Mouse (Mus musculus) R1 (cell line): ENCODE measurements around the gene Acot7.
A peak's percentile ranks its signal among the peaks of the same experiment; 100 is the strongest.

ENCODE experiments used
- DNase-seq: peaks from one replicate; pipeline ENCODE4 v3.0.0-alpha.2; 2018; ENCODE audit warnings: low read depth, low spot score

The Acot7 gene

DNA sequence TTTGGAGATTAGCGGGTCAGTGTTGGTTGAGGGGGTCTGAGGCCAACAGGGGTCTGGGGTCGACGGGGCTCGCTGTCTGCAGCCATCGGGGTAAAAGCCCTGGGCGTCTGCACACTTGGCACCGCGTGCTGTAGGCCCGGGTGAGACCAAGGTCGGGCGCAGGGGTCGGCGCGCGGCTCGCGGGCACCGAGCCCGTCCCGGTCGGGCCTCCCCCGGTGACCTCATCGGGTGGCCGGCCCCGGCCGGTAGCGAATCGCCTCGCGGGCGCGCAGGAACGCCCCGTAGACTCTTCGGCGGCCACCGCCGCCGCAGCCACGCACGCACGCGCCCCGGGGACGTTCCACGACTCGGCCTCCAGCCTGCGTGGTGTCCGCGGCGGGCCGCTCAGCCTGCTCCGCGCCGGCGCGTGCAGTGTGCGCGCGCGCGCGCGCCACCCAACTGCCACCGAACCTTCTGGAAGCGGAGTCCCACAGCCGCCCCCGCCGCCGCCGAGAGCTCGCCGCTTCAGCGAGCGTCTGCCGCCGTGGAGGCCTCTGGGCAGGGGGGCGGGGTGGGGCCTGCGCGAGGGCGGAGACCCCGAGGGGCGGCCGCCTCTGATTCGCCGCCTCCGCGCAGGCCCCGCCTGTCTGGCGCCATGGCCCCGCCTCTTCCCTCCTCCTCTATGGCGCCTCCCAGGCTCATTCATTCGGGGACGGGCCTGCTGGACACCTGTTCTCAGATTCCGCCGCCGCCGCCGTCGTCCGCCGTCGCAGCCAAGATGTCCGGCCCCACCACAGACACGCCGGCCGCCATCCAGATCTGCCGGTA lies at the start of gene Acot7:
Gene Acot7, plus strand, starts transcription at position 598 of the 807 bp plus-strand sequence.
- DNase-seq, result peak; percentile 89

DNA sequence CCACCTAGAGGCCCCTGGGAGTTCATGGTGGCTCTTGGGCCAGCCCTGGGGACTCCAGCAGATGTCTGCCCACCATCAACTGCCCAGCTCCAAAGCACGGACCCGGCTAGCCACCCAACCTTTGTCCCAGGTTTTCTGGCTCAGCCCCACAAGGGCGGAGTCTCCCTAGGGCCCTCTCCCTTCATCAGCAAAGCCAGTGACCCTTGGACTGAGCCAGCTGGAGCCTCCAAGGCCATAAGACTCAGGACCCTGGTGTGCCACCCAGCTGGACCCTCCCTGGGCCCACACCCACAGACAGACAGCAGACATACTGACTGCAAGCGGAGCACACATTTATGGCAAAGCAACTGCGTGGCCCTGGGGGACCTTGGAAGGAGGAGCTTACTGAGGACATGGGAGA lies 49.1 kb upstream of the Acot7 start:
- DNase-seq, result no peak

DNA sequence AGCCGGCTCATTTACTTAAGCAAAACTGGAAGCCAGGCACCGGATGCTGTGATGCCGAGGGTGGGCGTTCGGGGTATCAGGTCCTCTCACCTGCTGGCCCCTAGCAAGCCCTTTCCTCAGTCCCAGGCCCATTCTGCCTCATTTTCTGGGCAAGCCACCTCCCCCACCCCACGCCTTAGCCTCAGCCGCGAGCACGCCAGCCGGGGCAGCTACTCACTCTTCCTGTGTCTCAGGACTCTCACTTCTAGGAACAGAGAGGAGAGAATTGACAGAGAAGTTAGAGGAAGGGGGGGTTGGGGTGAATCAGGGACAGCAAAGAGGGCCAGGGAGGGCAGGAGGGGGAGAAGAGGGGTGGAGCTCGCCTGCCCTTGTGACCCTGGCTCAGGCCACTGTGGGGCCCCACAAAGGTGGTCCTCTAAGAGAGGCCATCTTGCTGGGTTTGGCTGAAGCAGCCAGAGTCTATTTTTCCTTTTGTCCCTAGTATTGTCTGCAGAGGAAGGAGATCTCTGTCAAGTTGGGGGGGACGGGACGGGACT lies 48.5 kb upstream of the Acot7 start:
- no peak for DNase-seq

- DNase-seq, result peak; percentile 60
These were observed 46.9 kb upstream of the Acot7 start for GRCm38 (mm10) chr4:152130771-152131653.

DNA sequence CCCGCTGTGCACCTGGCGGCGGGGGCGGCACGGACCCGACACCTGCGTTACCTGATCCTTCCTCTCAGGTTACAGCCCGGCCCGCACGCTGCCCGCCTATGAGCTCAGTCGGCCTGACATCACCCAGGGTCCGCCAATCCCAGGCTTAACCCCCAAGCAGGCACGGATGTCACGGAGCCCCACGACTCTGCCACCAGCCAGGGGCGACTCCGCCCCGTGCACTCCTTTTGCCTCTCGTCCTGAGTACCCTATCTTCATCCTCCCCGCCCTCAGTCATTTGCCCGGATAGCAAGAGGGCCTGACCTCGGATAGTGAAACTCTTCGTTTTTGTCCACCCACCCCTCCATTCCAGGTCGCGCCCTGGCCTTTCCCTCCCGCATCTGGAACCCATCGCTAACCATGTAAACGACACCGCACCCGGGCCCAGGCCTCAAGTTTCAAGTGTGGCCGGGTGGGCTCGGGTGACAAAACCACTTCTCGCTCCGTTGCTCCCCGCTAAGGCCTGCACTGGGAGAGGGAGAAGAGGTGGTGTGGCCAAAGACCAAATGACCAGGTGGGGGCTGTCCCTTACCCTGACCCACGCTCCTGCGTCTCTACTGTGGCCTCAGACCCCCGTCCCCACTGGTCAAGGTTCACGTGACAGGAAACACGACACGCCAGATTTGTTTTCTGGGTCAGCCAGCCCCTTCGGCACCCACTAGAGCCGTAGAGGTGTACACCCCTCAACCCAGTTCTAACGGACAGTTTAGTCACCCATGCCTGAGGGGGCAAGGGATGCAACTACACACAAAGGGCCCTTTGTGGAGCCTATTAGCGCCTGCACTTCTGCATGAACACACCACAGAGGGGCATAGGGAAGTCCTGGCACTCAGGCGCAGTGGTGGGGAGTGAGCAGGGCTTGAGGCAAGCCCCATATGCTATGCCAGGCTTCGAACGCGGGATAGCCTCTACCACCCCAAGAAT lies 45.8 kb upstream of the Acot7 start:
- peak; percentile 31 for DNase-seq

GRCm38 (mm10) chr4:152132772-152133169 lies 45.2 kb upstream of the Acot7 start:
- DNase-seq, result no peak

- DNase-seq, result no peak
These were observed 44.7 kb upstream of the Acot7 start for GRCm38 (mm10) chr4:152133213-152133612.

- peak; percentile 85 for DNase-seq
These were observed 43.4 kb upstream of the Acot7 start for GRCm38 (mm10) chr4:152134507-152134906.

DNA sequence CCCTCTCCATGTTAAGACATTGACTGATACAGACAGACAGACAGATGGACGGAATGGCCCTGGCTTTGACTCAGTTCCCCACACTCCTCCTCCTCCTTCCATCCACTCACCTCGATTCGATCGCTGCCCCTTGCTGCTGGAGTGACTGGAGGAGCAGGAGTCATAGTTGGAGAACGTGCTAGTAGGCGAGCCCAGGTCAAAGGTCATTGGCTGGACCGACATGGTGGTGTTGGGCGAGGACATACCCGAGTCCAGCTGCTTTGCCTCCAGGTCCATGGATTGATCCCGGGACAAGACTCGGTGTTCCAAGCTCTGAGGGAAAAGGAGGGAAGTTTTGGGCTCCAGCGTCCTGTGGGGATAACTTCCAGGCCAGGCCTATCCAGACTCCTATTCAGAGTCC lies 42.6 kb upstream of the Acot7 start:
- no peak for DNase-seq

DNA sequence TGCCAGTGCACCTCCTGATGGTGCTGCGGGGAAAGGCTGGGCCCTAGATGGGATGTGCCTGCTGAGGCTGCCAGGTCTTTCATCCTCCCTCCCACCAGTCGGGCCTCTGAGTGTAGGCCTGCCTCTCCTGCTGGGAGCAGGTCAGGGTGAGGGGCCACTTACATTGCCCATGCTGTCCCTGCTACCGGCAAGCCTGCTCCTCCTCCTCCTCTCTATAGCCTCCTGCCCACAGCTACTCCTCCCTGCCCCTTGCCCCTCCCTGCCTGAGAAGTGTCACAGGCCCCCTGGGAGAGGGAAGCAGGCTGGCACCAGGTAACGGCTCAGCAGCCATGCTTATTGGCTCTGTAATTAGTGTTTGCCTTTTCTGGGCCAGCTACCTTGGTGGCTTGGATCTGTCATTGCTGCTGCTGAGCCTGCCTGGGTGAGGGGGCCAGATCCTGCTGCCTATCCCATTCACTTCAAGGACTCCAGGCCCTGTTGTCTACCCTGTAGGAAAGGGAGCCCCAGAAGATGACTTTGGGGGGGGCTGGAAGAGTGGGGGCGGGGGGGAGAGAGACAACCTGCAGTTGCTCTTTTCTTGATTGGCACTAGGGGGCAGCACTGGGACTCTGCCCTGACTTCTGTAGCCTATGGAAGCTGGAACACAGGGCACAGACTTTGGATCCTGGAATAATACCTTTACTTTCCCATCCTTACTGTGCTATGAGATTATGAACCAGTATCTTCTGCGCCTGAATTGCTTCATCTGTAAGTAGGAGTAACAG lies 41.6 kb upstream of the Acot7 start:
- peak; percentile 67 for DNase-seq

DNA sequence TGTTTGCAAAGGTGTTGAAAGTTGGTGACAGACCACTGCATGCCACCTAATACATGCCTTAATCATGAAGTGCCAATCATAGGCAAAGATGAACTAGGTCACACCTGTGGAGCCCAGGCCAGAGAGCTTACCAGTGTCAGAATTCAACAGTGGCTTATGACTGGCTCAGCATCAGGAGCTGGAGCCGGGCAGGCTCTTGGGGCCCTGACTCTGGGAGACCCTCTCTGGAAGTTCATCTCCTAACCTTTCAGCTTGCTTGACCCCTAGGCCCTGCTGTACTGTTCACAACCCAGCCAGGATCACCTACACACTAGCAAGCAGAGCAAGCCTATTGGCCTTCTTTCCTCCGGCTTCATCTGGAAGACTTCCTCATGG lies 41.1 kb upstream of the Acot7 start:
- no peak for DNase-seq

GRCm38 (mm10) chr4:152138497-152139260 lies 39.3 kb upstream of the Acot7 start:
- peak; percentile 85 for DNase-seq

- DNase-seq, result peak; percentile 74
These were observed 37.5 kb upstream of the Acot7 start for GRCm38 (mm10) chr4:152140441-152140840.

DNA sequence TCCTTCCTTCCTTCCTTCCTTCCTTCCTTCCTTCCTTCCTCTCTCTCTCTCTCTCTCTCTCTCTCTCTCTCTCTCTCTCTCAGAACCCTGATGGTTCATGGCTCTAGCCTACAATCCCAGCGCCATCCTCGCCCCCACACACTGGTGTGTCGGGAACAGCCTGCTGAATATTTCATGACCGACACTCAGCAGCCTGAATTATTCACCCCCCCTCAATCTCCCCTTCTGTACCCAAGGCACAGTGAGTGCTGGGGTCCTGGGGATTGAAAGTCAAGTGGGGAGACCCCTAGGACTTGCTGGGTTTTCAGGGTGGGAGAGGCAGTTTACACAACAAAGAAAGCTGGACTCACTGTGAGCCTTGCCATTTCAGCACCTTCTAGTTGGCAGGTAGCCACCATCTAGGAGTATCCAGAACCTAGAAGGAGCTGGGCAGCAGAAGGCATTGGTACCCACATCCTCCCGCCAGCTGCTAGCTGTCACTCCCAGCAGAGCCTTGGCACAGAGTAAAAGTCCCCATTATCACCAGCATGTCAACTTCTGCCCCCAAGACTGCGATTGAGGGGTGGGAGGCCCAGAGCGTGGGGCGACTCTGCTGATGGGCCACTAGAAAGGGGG lies 36.3 kb upstream of the Acot7 start:
- no peak for DNase-seq

GRCm38 (mm10) chr4:152143632-152144031 lies 34.3 kb upstream of the Acot7 start:
- peak; percentile 65 for DNase-seq

- DNase-seq, result no peak
These were observed 32.5 kb upstream of the Acot7 start for GRCm38 (mm10) chr4:152145473-152145872.

GRCm38 (mm10) chr4:152146033-152146827 lies 31.7 kb upstream of the Acot7 start:
- no peak for DNase-seq

DNA sequence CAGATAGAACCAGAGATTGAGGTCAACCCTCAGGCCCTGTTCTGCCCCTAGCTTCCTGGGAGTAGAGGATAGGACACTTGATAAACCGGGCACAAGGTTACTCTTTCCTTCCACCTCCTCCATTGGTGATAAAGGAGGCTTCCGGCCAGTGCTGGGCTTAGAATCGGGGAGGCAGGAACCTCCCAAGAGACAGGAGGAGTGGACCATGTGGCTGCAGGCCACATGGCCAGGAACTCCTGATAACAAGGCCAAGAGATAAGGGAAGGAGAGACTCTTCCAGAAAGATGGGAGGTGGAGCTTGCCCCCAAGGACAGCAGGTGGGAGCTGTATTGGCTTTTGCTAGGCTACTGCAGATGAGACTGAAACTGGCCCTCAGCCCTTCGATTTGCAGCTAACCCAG lies 27.4 kb upstream of the Acot7 start:
- DNase-seq, result no peak
